Mouse (Mus musculus): ENCODE measurements around the gene Wdr54. TPM values are rescaled to one million over a fixed set of nuclear protein-coding genes. Genes with fewer than 3 reads are reported as not detected.

Wdr54 gene
- polyA plus RNA-seq, 2 experiments, result 0.32 to 0.44 TPM

GRCm38 (mm10) chr6:83134951-83135513 is 21.2 kb downstream of the Wdr54 start, which contains the start of gene Rtkn:
Gene Rtkn (plus strand): TSS chr6:83135463.
- WGBS (ENCODE audit: insufficient replicate concordance), result 61% methylated on average over 7 of the region's 7 CpGs
- peak within 1 kb of the TSS; percentile 53 to 55 for H3K4me3 ChIP-seq (ENCODE audit: insufficient read depth in 1 of 2, low read depth in 2 of 2, low read length in 2 of 2)
- H3K9me3 ChIP-seq (ENCODE audit: control insufficient read depth, low read length), result no peaks in the 10 kb centered on the region
- TF ChIP-seq CTCF (IDR thresholded peaks at IDR 0.05; ENCODE audit: low read depth), result no peak
- no peak for TF ChIP-seq EP300 (IDR thresholded peaks at IDR 0.05; ENCODE audit: low read depth)
- H3K27ac ChIP-seq, result no peak within 1 kb of the TSS
- ATAC-seq (ENCODE audit: insufficient read depth) (no peak), DNase-seq (ENCODE audit: low read depth in 3 of 3, low spot score in 3 of 3) (no peak)
- no peak within 1 kb of the TSS for H3K9ac ChIP-seq (replicated peaks)
- no peaks in the 10 kb centered on the region for H3K36me3 ChIP-seq (replicated peaks; ENCODE audit: control insufficient read depth, insufficient read depth, low read depth)
- peaks cover 8 to 10% of the 10 kb centered on the region in 2 experiments; a peak in 3 of 4 replicates for H3K4me1 ChIP-seq (replicated peaks; ENCODE audit: control insufficient read depth in 2 of 2, insufficient read depth in 2 of 2, low read length in 1 of 2)
- H3K27me3 ChIP-seq (ENCODE audit: control insufficient read depth, insufficient read depth, low read length), result peaks cover 23% of the 10 kb centered on the region
- peak within 1 kb of the TSS; percentile 66 for H3K4me2 ChIP-seq (ENCODE audit: low read depth)

- H3K4me2 ChIP-seq (ENCODE audit: low read depth), result no peak overlapping the region
- H3K27me3 ChIP-seq (ENCODE audit: control insufficient read depth, insufficient read depth, low read length), result peaks cover 23% of the 10 kb centered on the region
- no peaks in the 10 kb centered on the region for H3K36me3 ChIP-seq (replicated peaks; ENCODE audit: control insufficient read depth, insufficient read depth, low read depth)
- H3K27ac ChIP-seq, result no peak overlapping the region
- no peak overlapping the region for H3K4me3 ChIP-seq (ENCODE audit: insufficient read depth in 1 of 2, low read depth in 2 of 2, low read length in 2 of 2)
- WGBS (ENCODE audit: insufficient replicate concordance), result 46% methylated on average over 3 of the region's 3 CpGs
- TF ChIP-seq EP300 (IDR thresholded peaks at IDR 0.05; ENCODE audit: low read depth), result no peak
- no peak for TF ChIP-seq CTCF (IDR thresholded peaks at IDR 0.05; ENCODE audit: low read depth)
- H3K4me1 ChIP-seq (replicated peaks; ENCODE audit: control insufficient read depth in 2 of 2, insufficient read depth in 2 of 2, low read length in 1 of 2), result peaks cover 8 to 10% of the 10 kb centered on the region in 2 experiments; a peak in 3 of 4 replicates
- DNase-seq (ENCODE audit: low read depth in 3 of 3, low spot score in 3 of 3), result no peak
- no peak overlapping the region for H3K9ac ChIP-seq (replicated peaks)
- no peak for ATAC-seq (ENCODE audit: insufficient read depth)
- no peaks in the 10 kb centered on the region for H3K9me3 ChIP-seq (ENCODE audit: control insufficient read depth, low read length)
Observed at GRCm38 (mm10) chr6:83134226-83134625, 22.0 kb downstream of the Wdr54 start.

DNA sequence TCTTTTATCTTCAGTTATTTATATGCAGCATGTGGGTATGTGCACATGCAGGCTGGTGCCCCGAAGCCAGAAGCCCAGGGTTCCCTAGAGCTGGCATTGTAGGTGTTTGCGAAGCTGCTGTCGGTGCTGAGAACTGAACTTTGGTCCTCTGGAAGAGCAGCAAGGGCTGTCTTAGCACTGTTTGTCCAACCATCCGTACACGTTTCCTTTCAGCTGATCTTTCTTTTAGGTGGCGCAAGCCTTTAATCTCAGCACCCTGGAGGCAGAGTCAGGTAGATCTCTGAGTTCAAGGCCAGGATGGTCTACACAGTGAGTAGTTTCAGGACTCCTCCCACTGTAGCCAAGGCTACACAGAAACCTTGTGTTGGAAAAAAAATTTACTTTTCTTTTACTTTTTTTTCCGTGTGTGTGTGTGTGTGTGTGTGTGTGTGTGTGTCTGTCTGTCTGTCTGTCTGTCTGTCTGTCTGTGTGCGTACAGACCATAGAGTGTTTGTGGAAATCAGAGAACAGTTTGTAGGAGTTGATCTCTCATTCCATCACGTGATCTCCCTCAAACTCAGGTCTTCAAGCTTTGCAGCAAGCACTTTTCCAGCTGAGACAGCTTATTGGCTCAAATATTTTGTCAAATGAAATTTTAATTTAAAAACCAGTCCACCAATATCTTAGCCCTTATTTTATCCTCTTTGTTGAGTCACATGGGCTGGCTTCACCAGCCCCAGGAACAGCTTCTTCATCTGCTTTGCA is 23.8 kb downstream of the Wdr54 start:
- H3K4me1 ChIP-seq (replicated peaks; ENCODE audit: control insufficient read depth in 2 of 2, insufficient read depth in 2 of 2, low read length in 1 of 2), result peaks cover 4 to 7% of the 10 kb centered on the region in 2 experiments; a peak in 3 of 4 replicates
- 62% methylated on average over 9 of the region's 9 CpGs for WGBS (ENCODE audit: insufficient replicate concordance)
- H3K9ac ChIP-seq (replicated peaks), result no peak overlapping the region
- no peak overlapping the region for H3K4me2 ChIP-seq (ENCODE audit: low read depth)
- H3K27me3 ChIP-seq (ENCODE audit: control insufficient read depth, insufficient read depth, low read length), result peaks cover 23% of the 10 kb centered on the region
- DNase-seq (ENCODE audit: low read depth in 3 of 3, low spot score in 3 of 3) (no peak), ATAC-seq (ENCODE audit: insufficient read depth) (peak; percentile 25; the same call in 1 of the 2 replicates)
- H3K36me3 ChIP-seq (replicated peaks; ENCODE audit: control insufficient read depth, insufficient read depth, low read depth), result no peaks in the 10 kb centered on the region
- H3K27ac ChIP-seq, result no peak overlapping the region; the same call in 1 of the 2 replicates
- H3K4me3 ChIP-seq (ENCODE audit: insufficient read depth in 1 of 2, low read depth in 2 of 2, low read length in 2 of 2), result no peak overlapping the region
- no peaks in the 10 kb centered on the region for H3K9me3 ChIP-seq (ENCODE audit: control insufficient read depth, low read length)
- TF ChIP-seq EP300 (IDR thresholded peaks at IDR 0.05; ENCODE audit: low read depth) (no peak), CTCF (IDR thresholded peaks at IDR 0.05; ENCODE audit: low read depth) (no peak)

DNA sequence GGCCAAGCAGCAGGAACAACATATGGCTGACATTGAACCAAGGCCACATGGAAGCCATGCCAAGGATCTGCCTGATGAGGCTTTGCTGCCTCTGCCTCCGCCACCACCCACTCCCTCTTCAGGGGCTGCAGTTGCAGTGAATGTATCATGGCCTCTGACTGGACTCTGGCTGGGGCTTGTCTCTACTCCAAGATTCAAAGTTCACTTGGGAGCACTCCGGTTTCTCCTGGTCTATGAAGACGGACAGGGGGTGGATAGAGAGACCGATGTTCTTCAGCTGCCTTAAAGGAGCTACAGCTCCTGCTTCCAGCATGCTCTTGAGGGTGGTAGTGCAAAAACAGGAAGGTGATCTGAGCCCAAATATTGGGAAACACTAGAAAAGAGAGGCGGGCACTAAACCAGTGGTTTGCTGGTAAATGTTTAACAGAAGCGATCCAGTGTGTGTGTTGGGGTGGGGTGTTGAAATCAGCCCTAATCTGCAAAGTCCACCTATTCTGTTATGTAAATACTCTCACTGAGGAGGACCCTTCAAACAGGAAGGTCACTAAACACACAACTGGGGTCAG is 24.6 kb downstream of the Wdr54 start:
- no peaks in the 10 kb centered on the region for H3K36me3 ChIP-seq (replicated peaks; ENCODE audit: control insufficient read depth, insufficient read depth, low read depth)
- peak overlapping the region; percentile 13; the same call in 1 of the 2 replicates for H3K4me2 ChIP-seq (ENCODE audit: low read depth)
- H3K27me3 ChIP-seq (ENCODE audit: control insufficient read depth, insufficient read depth, low read length), result peaks cover 16% of the 10 kb centered on the region
- H3K9me3 ChIP-seq (ENCODE audit: control insufficient read depth, low read length), result no peaks in the 10 kb centered on the region
- TF ChIP-seq EP300 (IDR thresholded peaks at IDR 0.05; ENCODE audit: low read depth) (no peak), CTCF (IDR thresholded peaks at IDR 0.05; ENCODE audit: low read depth) (no peak)
- H3K9ac ChIP-seq (replicated peaks), result no peak overlapping the region
- ATAC-seq (ENCODE audit: insufficient read depth) (peak; percentile 68), DNase-seq (ENCODE audit: low read depth in 3 of 3, low spot score in 3 of 3) (no peak)
- WGBS (ENCODE audit: insufficient replicate concordance), result 42% methylated on average over 6 of the region's 6 CpGs
- H3K4me1 ChIP-seq (replicated peaks; ENCODE audit: control insufficient read depth in 2 of 2, insufficient read depth in 2 of 2, low read length in 1 of 2), result peaks cover 4 to 7% of the 10 kb centered on the region in 2 experiments; a peak in 3 of 4 replicates
- H3K4me3 ChIP-seq (ENCODE audit: insufficient read depth in 1 of 2, low read depth in 2 of 2, low read length in 2 of 2), result no peak overlapping the region
- peak overlapping the region; percentile 47 for H3K27ac ChIP-seq

DNA sequence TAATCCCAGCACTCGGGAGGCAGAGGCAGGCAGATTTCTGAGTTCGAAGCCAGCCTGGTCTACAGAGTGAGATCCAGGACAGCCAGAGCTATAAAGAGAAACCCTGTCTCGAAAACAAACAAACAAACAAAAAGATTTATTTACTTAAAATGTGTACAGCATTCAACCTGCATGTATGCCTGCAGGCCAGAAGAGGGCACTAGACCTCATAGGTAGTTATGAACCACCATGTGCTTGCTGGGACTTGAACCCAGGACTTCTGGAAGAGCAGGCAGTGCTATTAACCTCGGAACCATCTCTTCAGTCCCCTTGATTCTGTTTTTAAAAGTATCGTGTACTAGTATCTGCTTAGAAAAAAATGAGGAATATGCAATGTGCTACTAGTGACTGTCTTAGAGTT is 28.8 kb downstream of the Wdr54 start:
- Histone ChIP-seq H3K27ac (no peak overlapping the region), H3K4me1 (replicated peaks; ENCODE audit: control insufficient read depth in 2 of 2, insufficient read depth in 2 of 2, low read length in 1 of 2) (peaks cover 13 to 21% of the 10 kb centered on the region in 2 experiments), H3K9me3 (ENCODE audit: control insufficient read depth, low read length) (no peaks in the 10 kb centered on the region), H3K9ac (replicated peaks) (no peak overlapping the region), H3K4me2 (ENCODE audit: low read depth) (no peak overlapping the region), H3K4me3 (ENCODE audit: insufficient read depth in 1 of 2, low read depth in 2 of 2, low read length in 2 of 2) (no peak overlapping the region), H3K36me3 (replicated peaks; ENCODE audit: control insufficient read depth, insufficient read depth, low read depth) (no peaks in the 10 kb centered on the region), H3K27me3 (ENCODE audit: control insufficient read depth, insufficient read depth, low read length) (no peaks in the 10 kb centered on the region)
- DNase-seq (ENCODE audit: low read depth in 3 of 3, low spot score in 3 of 3) (no peak), ATAC-seq (ENCODE audit: insufficient read depth) (no peak)
- peak; percentile 69 for TF ChIP-seq CTCF (IDR thresholded peaks at IDR 0.05; ENCODE audit: low read depth)
- TF ChIP-seq EP300 (IDR thresholded peaks at IDR 0.05; ENCODE audit: low read depth), result no peak
- WGBS (ENCODE audit: insufficient replicate concordance), result 71% methylated on average over 5 of the region's 5 CpGs
